In genomic region chr12:85339243-85339729, GRCm38 (mm10) we compare ENCODE assay signal across 8 mouse cellular contexts. TPM values are rescaled to one million over a fixed set of nuclear protein-coding genes. Genes with fewer than 3 reads are reported as not detected.
A peak's percentile ranks its signal among the peaks of the same experiment; 100 is the strongest.
DNase-seq lines count a peak whose midpoint lies in the region; ATAC-seq and TF ChIP-seq lines count a peak whose summit lies in the region.

Gene Nek9, minus strand, starts transcription at chr12:85339362.

- 0% methylated on average over 23 of the region's 36 CpGs for WGBS in embryonic facial prominence, embryonic 14.5 days
- WGBS in heart, adult 2 months: under 1% methylated on average over 36 of the region's 36 CpGs
- WGBS in limb, embryonic 13.5 days: 0% methylated on average over 36 of the region's 36 CpGs
- under 1% methylated on average over 32 of the region's 36 CpGs for WGBS in midbrain, embryonic 16.5 days

- H3K27ac ChIP-seq in embryonic facial prominence, embryonic 14.5 days (replicated peaks; ENCODE audit: low read depth, low read length): peak within 1 kb of the TSS; percentile 82
- H3K27ac ChIP-seq in heart, adult 2 months: peak within 1 kb of the TSS; percentile 92
- peak within 1 kb of the TSS; percentile 87 for H3K27ac ChIP-seq in limb, embryonic 13.5 days
- H3K27ac ChIP-seq in midbrain, embryonic 16.5 days (ENCODE audit: low read length): peak within 1 kb of the TSS; percentile 81

- peak; percentile 94 for TF ChIP-seq POLR2A in heart, adult 2 months (IDR thresholded peaks at IDR 0.05; ENCODE audit: insufficient read depth, low read depth, low read length)

- peak; percentile 52; the same call in 1 of the 2 replicates for TF ChIP-seq EP300 in heart, adult 2 months (IDR thresholded peaks at IDR 0.05; ENCODE audit: insufficient read depth, low read depth, low read length)

- H3K27me3 ChIP-seq in embryonic facial prominence, embryonic 14.5 days (replicated peaks; ENCODE audit: control insufficient read depth, insufficient read depth, low read length): no peaks in the 10 kb centered on the region
- H3K27me3 ChIP-seq in heart, adult 2 months (ENCODE audit: control insufficient read depth, insufficient read depth, low read length): no peaks in the 10 kb centered on the region
- no peaks in the 10 kb centered on the region for H3K27me3 ChIP-seq in limb, embryonic 13.5 days
- H3K27me3 ChIP-seq in midbrain, embryonic 16.5 days (ENCODE audit: control insufficient read depth, insufficient read depth, low read depth, low read length): no peaks in the 10 kb centered on the region

- 0 out of 2 replicates have a peak, but pooled peaks have one; percentile 2 for TF ChIP-seq CTCF in heart, adult 2 months (IDR thresholded peaks at IDR 0.05)

- H3K79me2 ChIP-seq in heart, adult 2 months (replicated peaks; ENCODE audit: control insufficient read depth, insufficient read depth, low read length): no peaks in the 10 kb centered on the region

- H3K36me3 ChIP-seq in embryonic facial prominence, embryonic 14.5 days (ENCODE audit: control insufficient read depth, insufficient read depth, low read length): peaks cover 40% of the 10 kb centered on the region
- peaks cover 19% of the 10 kb centered on the region for H3K36me3 ChIP-seq in heart, adult 2 months (ENCODE audit: control insufficient read depth, insufficient read depth, low read length)
- H3K36me3 ChIP-seq in limb, embryonic 13.5 days: peaks cover 33% of the 10 kb centered on the region
- 0 out of 2 replicates have a peak, but pooled peaks cover under 1% of the 10 kb centered on the region for H3K36me3 ChIP-seq in midbrain, embryonic 16.5 days (ENCODE audit: control insufficient read depth, insufficient read depth, low read length)

- peak; percentile 88 for ATAC-seq in embryonic facial prominence, embryonic 14.5 days (ENCODE audit: low read depth)
- ATAC-seq in limb, embryonic 13.5 days (ENCODE audit: low FRiP score, low read depth): peak; percentile 91
- peak; percentile 86 for ATAC-seq in midbrain, embryonic 16.5 days

- intact Hi-C loops in heart, adult 2 months (cut with DNase I): no loop called here

- H3K9me3 ChIP-seq in embryonic facial prominence, embryonic 14.5 days (ENCODE audit: control insufficient read depth, low read length): no peaks in the 10 kb centered on the region
- H3K9me3 ChIP-seq in limb, embryonic 13.5 days: no peaks in the 10 kb centered on the region
- H3K9me3 ChIP-seq in midbrain, embryonic 16.5 days (replicated peaks; ENCODE audit: control insufficient read depth, low read length, poor library complexity, severe bottlenecking): no peaks in the 10 kb centered on the region

- H3K4me1 ChIP-seq in embryonic facial prominence, embryonic 14.5 days (ENCODE audit: control insufficient read depth, insufficient read depth, low read length): peaks cover 6% of the 10 kb centered on the region; the same call in 1 of the 2 replicates
- H3K4me1 ChIP-seq in heart, adult 2 months (ENCODE audit: control insufficient read depth, insufficient read depth, low read length): peaks cover 3% of the 10 kb centered on the region
- peaks cover 22% of the 10 kb centered on the region for H3K4me1 ChIP-seq in limb, embryonic 13.5 days
- peaks cover 18% of the 10 kb centered on the region for H3K4me1 ChIP-seq in midbrain, embryonic 16.5 days (ENCODE audit: control insufficient read depth, insufficient read depth, low read length)

- H3K4me2 ChIP-seq in embryonic facial prominence, embryonic 14.5 days (ENCODE audit: low read depth, low read length): peak within 1 kb of the TSS; percentile 77
- H3K4me2 ChIP-seq in limb, embryonic 13.5 days (replicated peaks): peak within 1 kb of the TSS; percentile 70
- H3K4me2 ChIP-seq in midbrain, embryonic 16.5 days (ENCODE audit: low read length): peak within 1 kb of the TSS; percentile 80

- H3K4me3 ChIP-seq in embryonic facial prominence, embryonic 14.5 days (ENCODE audit: low read depth, low read length): peak within 1 kb of the TSS; percentile 98
- peak within 1 kb of the TSS; percentile 80 for H3K4me3 ChIP-seq in heart, adult 2 months
- H3K4me3 ChIP-seq in limb, embryonic 13.5 days: peak within 1 kb of the TSS; percentile 76
- H3K4me3 ChIP-seq in midbrain, embryonic 16.5 days (ENCODE audit: low read depth, low read length): peak within 1 kb of the TSS; percentile 60

- H3K9ac ChIP-seq in embryonic facial prominence, embryonic 14.5 days (ENCODE audit: low read depth, low read length): peak within 1 kb of the TSS; percentile 96
- peak within 1 kb of the TSS; percentile 90 for H3K9ac ChIP-seq in heart, adult 2 months (ENCODE audit: low read depth, low read length)
- peak within 1 kb of the TSS; percentile 92 for H3K9ac ChIP-seq in limb, embryonic 13.5 days
- peak within 1 kb of the TSS; percentile 84 for H3K9ac ChIP-seq in midbrain, embryonic 16.5 days (ENCODE audit: low read depth, low read length)

- peak; percentile 92 for DNase-seq in 3T3-L1 (ENCODE audit: low read depth, low spot score)
- DNase-seq in adrenal gland, postnatal 4 days (ENCODE audit: low spot score in 2 of 2): peak; percentile 84 to 90
- peak; percentile 97 for DNase-seq in embryonic facial prominence, embryonic 14.5 days (ENCODE audit: low spot score)
- peak; percentile 93 to 94 for DNase-seq in heart, adult 2 months
- peak; percentile 90 to 94 for DNase-seq in kidney, adult 8-10 months
- DNase-seq in spleen, postnatal 10 days (ENCODE audit: low spot score in 2 of 2): peak; percentile 91 to 94

RNA-seq across cellular contexts. Expression of gene Nek9, which starts in this region (rescaled TPM):
- 10 to 100 TPM; 76.7 to 77.0 TPM for total RNA-seq in adrenal gland, postnatal 4 days (2021)
- polyA plus RNA-seq in embryonic facial prominence, embryonic 14.5 days (2014; fragmentation: Nextera tagmentation; extraction: Ambion mirVana): 19.4 and 21.2 TPM in 2 replicates
- 100 to 1,000 TPM; 107 to 116 TPM for total RNA-seq in heart, adult 2 months (2021)
- polyA plus RNA-seq in heart, adult 2 months (2012; rRNA removed): 41.6 and 74.4 TPM in 2 replicates
- 25.4 and 29.1 TPM in 2 replicates for polyA plus RNA-seq in limb, embryonic 13.5 days (2015; fragmentation: Nextera tagmentation; extraction: Ambion mirVana)
- polyA plus RNA-seq in midbrain, embryonic 16.5 days (2015; fragmentation: Nextera tagmentation; extraction: Ambion mirVana): 9.1 and 10.2 TPM in 2 replicates

Comparison
In these comparisons a context has a peak if more than half of its experiments do, and no peak if none do; other contexts are left out.
1. Peak in every context shown above with its lines: DNase-seq, ATAC-seq, H3K4me3 ChIP-seq and H3K27ac ChIP-seq.